Mouse (Mus musculus): ENCODE results near the gene Galnt15.

DNA sequence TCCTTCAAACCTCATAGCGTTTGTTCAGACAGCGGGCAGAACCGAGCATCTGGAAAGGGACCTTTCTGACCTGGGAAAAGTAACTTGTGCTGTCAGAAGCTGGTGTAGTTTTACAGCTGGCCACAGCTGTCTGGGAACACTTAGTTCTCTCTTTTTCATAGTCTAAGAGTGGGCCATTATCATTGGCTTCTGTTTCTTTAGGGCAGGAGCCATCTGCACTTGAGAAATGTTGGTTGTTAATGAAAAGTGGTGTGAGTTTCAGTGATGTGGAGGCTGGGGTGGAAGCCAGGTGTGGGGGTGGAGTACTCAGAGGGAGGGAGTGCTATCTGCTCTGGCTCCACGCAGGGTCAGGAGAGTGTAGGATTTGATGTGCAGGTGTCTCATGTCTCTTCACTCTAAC lies 62.3 kb downstream of the Galnt15 start:
- TF ChIP-seq CTCF (IDR thresholded peaks at IDR 0.05; ENCODE audit: insufficient read depth, low read depth, low read length): no peak
- no peak for TF ChIP-seq POLR2A (IDR thresholded peaks at IDR 0.05; ENCODE audit: insufficient read depth, low read depth, low read length)

All from olfactory bulb, adult 2 months (tissue).